Mouse (Mus musculus) C2C12 (cell line): ENCODE data around the gene Oit3. TPM values are rescaled to one million over a fixed set of nuclear protein-coding genes. Genes with fewer than 3 reads are reported as not detected.
"Not testable (repeated sequence)": the region's sequence is repeated elsewhere in the genome, so short reads cannot be mapped to it uniquely, and the experiment has no call there.

ENCODE experiments used
- H3K27me3 ChIP-seq: one replicate; pipeline ENCODE4 v1.6.1; 2011; ENCODE audit not compliant: control insufficient read depth, insufficient read depth, insufficient read length
- H3K36me3 ChIP-seq: one replicate; pipeline ENCODE4 v1.6.1; 2011; ENCODE audit not compliant: control insufficient read depth, insufficient read depth
- H3K4me3 ChIP-seq: one replicate; pipeline ENCODE4 v1.5.1; 2011; ENCODE audit warnings: mild to moderate bottlenecking, control low read depth; ENCODE audit not compliant: poor library complexity, insufficient read depth, severe bottlenecking
- H3K79me2 ChIP-seq: one replicate; pipeline ENCODE4 v1.6.1; 2011; ENCODE audit not compliant: control insufficient read depth, insufficient read depth
- H3K79me3 ChIP-seq: one replicate; pipeline ENCODE4 v1.6.1; 2011; ENCODE audit warnings: low read depth, control low read depth
- H3ac ChIP-seq: one replicate; pipeline ENCODE3; 2011; ENCODE audit warnings: low read depth; ENCODE audit not compliant: control insufficient read depth, insufficient read length
- CEBPB ChIP-seq: IDR thresholded peaks from one replicate; pipeline ENCODE4 v1.6.1; 2011; ENCODE audit warnings: low read depth, mild to moderate bottlenecking, control low read depth, moderate library complexity
- CTCF ChIP-seq: IDR thresholded peaks from one replicate; pipeline ENCODE4 v1.5.1; 2011; ENCODE audit not compliant: control insufficient read depth, insufficient read depth, insufficient read length
- FOSL1 ChIP-seq: IDR thresholded peaks from one replicate; pipeline ENCODE4 v1.8.0; 2011; ENCODE audit warnings: mild to moderate bottlenecking, low read length; ENCODE audit not compliant: poor library complexity, insufficient read depth, severe bottlenecking
- MAX ChIP-seq: IDR thresholded peaks from one replicate; pipeline ENCODE4 v1.6.1; 2011; ENCODE audit warnings: mild to moderate bottlenecking, control low read depth
- MYOD1 ChIP-seq: IDR thresholded peaks from one replicate; pipeline ENCODE4 v1.6.1; 2011; ENCODE audit warnings: low read depth; ENCODE audit not compliant: control insufficient read depth, insufficient read length
- MYOG ChIP-seq: IDR thresholded peaks from one replicate; pipeline ENCODE4 v1.6.1; 2011; ENCODE audit not compliant: control insufficient read depth, insufficient read length; ENCODE audit errors: extremely low read depth
- USF1 ChIP-seq: IDR thresholded peaks from one replicate; pipeline ENCODE4 v1.6.1; 2011; ENCODE audit warnings: low read depth, mild to moderate bottlenecking, control low read depth, moderate library complexity
- polyA plus RNA-seq: library from polyadenylated mRNA; unstranded; fragments of >200 nt; fragmentation: generic; extraction: Trizol; gene quantifications from one replicate; pipeline ENCODE4 v1.2.1, GENCODE M21; 2012; ENCODE audit warnings: missing spikeins

Gene Oit3
- polyA plus RNA-seq, 1 experiment: 0.27 TPM

DNA sequence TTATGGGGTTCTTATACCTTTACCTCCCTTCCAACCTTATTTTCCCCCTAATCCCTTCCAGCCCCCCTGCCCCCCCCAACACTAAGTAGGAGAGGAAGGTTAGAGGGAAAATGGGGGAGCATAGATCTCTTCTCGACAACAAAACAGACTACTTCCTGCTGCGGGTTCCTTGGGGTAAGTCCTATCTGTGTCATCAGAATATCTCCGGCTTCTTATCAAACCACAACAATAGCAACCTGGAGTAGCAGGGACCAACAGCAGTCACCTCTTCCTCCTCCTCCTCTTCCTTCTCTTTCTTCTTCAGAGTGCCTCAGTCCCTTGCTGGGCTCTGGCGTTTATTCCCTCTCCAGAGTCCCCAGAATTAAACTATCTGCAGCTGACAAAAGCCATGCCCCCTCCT lies 49.7 kb downstream of the Oit3 start:
- Histone ChIP-seq H3K79me2 (no peaks in the 10 kb centered on the region), H3K79me3 (no peaks in the 10 kb centered on the region), H3ac (no peak overlapping the region), H3K4me3 (no peak overlapping the region), H3K36me3 (no peaks in the 10 kb centered on the region), H3K27me3 (no peaks in the 10 kb centered on the region)
- TF ChIP-seq MYOD1 (no peak), MAX (no peak), CEBPB (no peak), CTCF (no peak), MYOG (no peak), FOSL1 (no peak), USF1 (no peak)

DNA sequence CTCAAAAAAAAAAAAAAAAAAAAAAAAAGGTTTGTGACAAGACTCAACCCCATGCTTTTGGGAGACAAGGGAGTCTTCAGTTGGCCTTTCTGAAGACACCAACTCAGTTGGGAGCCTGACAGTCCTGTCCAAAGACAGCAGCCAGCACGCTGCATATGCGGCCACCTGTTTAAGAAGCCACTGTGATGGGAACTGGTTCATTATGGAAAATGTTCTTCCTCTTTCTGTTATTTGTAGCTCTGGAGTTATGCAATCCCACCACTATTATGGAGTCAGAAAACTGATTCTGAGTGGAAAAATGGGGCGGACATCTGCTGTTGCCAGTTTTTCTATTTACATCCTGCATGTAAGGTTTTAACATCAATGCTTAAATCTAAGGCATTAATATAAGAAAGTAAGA lies 51.9 kb downstream of the Oit3 start:
- H3ac ChIP-seq: no peak overlapping the region
- no peaks in the 10 kb centered on the region for H3K79me3 ChIP-seq
- no peaks in the 10 kb centered on the region for H3K36me3 ChIP-seq
- H3K27me3 ChIP-seq: no peaks in the 10 kb centered on the region
- H3K79me2 ChIP-seq: no peaks in the 10 kb centered on the region
- no peak overlapping the region for H3K4me3 ChIP-seq
- TF ChIP-seq CEBPB: no peak
- TF ChIP-seq FOSL1: no peak
- no peak for TF ChIP-seq MAX
- TF ChIP-seq MYOG: no peak
- no peak for TF ChIP-seq MYOD1
- TF ChIP-seq USF1: no peak
- TF ChIP-seq CTCF: no peak

DNA sequence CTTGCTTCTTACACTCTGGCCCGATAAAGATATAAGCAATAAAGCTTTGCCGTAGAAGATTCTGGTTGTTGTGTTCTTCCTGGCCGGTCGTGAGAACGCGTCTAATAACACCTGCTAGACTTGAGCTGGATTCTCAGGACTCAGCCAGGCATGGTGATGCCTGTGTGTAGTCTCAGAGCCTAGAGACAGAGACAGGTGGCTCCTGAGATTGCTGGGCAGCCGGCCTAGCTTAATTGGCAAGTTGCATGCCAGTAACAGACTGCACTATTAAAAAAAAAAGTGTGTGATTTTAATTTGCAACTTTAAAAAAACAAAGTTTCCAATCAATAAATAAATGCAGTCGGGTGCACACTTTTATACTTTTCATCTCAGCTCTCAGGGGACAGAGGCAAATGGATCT lies 54.6 kb downstream of the Oit3 start:
- Histone ChIP-seq H3K27me3 (no peaks in the 10 kb centered on the region), H3K79me2 (no peaks in the 10 kb centered on the region), H3K79me3 (no peaks in the 10 kb centered on the region), H3K36me3 (no peaks in the 10 kb centered on the region), H3K4me3 (no peak overlapping the region), H3ac (no peak overlapping the region)
- TF ChIP-seq USF1 (no peak), FOSL1 (no peak), MYOD1 (no peak), CTCF (no peak), MAX (no peak), CEBPB (no peak), MYOG (no peak)

DNA sequence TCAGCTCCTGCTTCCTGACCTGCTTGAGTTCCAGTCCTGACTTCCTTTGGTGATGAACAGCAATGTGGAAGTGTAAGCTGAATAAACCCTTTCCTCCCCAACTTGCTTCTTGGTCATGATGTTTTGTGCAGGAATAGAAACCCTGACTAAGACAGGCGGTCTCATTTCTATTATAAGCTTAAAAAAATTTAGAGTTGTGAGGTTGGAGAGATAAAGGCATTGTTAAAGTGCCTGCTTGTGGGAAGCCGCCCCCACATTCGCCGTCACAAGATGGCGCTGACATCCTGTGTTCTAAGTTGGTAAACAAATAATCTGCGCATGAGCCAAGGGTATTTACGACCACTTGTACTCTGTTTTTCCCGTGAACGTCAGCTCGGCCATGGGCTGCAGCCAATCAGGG lies 60.0 kb downstream of the Oit3 start:
- H3K79me2 ChIP-seq, H3K27me3 ChIP-seq, H3K36me3 ChIP-seq, H3ac ChIP-seq, H3K4me3 ChIP-seq, H3K79me3 ChIP-seq: not testable (repeated sequence)

DNA sequence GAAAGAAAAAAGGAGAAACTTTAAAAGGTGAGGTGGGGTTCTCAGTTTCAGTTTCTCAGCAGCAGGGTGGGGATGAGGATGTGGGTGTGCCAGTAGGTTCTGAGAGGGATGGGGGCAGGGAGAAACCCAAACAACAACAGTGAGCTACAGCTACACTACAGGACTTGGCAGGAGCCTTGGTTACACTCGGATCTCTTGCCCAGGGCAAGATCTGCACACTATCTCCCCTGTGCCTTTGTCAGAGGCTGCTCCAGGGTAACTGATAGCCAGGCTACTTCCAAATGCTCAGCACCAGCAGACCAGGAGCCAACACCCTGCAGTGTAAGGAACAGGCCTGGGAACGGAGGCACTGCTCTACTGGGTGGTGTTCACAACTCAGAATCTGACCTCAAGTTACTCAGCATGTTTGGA lies 61.2 kb downstream of the Oit3 start:
- no peak overlapping the region for H3ac ChIP-seq
- TF ChIP-seq MYOD1 (no peak), MAX (no peak), FOSL1 (no peak), CTCF (no peak), CEBPB (no peak), MYOG (no peak), USF1 (no peak)
- H3K36me3 ChIP-seq: peaks cover 6% of the 10 kb centered on the region
- H3K27me3 ChIP-seq: no peaks in the 10 kb centered on the region
- no peak overlapping the region for H3K4me3 ChIP-seq
- H3K79me2 ChIP-seq: no peaks in the 10 kb centered on the region
- H3K79me3 ChIP-seq: no peaks in the 10 kb centered on the region

DNA sequence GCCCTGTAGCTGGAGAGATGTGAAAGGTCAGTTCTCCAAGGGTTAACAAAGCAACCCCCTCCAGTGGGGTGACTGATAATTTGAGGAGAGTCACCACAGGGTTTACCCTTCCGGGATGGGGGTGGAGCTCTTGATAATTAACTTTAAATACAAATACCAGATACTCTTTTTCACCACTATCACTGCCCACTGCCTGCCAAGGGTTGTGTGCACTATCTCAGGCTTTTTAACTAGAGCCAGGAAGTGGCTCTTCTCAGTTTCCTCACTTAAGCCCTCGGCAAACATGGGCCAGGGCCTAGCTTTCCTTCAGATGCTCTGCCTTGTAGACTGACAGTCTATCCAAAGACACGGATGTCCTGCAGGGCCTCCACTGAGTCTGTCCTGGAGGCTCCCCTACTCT lies 61.7 kb downstream of the Oit3 start:
- TF ChIP-seq FOSL1 (no peak), USF1 (no peak), MAX (no peak), CEBPB (no peak), CTCF (no peak), MYOG (no peak)
- H3K27me3 ChIP-seq: no peaks in the 10 kb centered on the region
- no peaks in the 10 kb centered on the region for H3K79me2 ChIP-seq
- no peaks in the 10 kb centered on the region for H3K79me3 ChIP-seq
- H3ac ChIP-seq: no peak overlapping the region
- no peak overlapping the region for H3K4me3 ChIP-seq
- peaks cover 6% of the 10 kb centered on the region for H3K36me3 ChIP-seq

DNA sequence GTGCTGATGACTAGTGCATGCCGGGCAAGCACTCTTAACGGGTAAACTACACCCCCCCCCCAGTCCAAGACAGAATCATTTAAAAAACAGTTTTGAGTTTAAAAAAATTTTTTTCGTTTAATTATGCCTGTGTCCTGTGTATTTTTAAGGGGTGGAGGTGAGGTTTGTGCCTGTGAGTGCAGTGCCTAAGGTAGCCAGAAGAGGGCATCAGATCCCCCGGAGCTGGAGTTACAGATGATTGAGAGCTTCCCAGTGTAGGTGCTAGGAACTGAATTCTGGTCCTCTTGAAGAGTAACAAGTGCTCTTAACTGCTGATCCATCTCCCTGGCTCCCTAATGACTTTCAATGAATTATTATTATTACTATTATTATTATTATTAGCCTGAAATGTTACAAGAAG lies 62.9 kb downstream of the Oit3 start:
- Histone ChIP-seq H3K79me3 (no peaks in the 10 kb centered on the region), H3K27me3 (no peaks in the 10 kb centered on the region), H3ac (no peak overlapping the region), H3K4me3 (no peak overlapping the region), H3K36me3 (peaks cover 10% of the 10 kb centered on the region), H3K79me2 (no peaks in the 10 kb centered on the region)
- TF ChIP-seq CTCF (no peak), USF1 (no peak), FOSL1 (no peak), MYOD1 (no peak), MAX (no peak), CEBPB (no peak), MYOG (no peak)
